Mouse (Mus musculus) stomach, embryonic 16.5 days (tissue): ENCODE data around the gene Pax7. TPM values are rescaled to one million over a fixed set of nuclear protein-coding genes. Genes with fewer than 3 reads are reported as not detected.

ENCODE experiments used
- ATAC-seq: fragments of 200-750 bp; cut with Nextera tagmentation; 2 replicates; pipeline ENCODE4 v1.8.0; 2017; ENCODE audit warnings: moderate number of reproducible peaks, moderate TSS enrichment; ENCODE audit not compliant: insufficient read depth, low FRiP score
- H3K27ac ChIP-seq: fragments of 300-500 bp; sonication (generic); 2 replicates; pipeline ENCODE4 v1.5.1; 2014; ENCODE audit warnings: low read length
- H3K27me3 ChIP-seq: fragments of 300-500 bp; sonication (generic); 2 replicates; pipeline ENCODE4 v1.6.1; 2014; ENCODE audit warnings: low read length, control low read depth, mixed read lengths; ENCODE audit not compliant: control insufficient read depth, insufficient read depth
- H3K36me3 ChIP-seq: fragments of 300-500 bp; sonication (generic); 2 replicates; pipeline ENCODE4 v1.6.1; 2014; ENCODE audit warnings: low read length; ENCODE audit not compliant: control insufficient read depth, insufficient read depth
- H3K4me1 ChIP-seq: fragments of 300-500 bp; sonication (generic); 2 replicates; pipeline ENCODE4 v1.6.1; 2014; ENCODE audit warnings: low read length, control low read depth, mixed read lengths; ENCODE audit not compliant: control insufficient read depth, insufficient read depth
- H3K4me2 ChIP-seq: fragments of 300-500 bp; sonication (generic); 2 replicates; pipeline ENCODE4 v1.6.1; 2014; ENCODE audit warnings: low read depth, low read length, mixed read lengths
- H3K4me3 ChIP-seq: fragments of 300-500 bp; sonication (generic); replicated peaks from 2 replicates; pipeline ENCODE4 v1.5.1; 2014; ENCODE audit warnings: mild to moderate bottlenecking, low read length
- H3K9ac ChIP-seq: fragments of 300-500 bp; sonication (generic); 2 replicates; pipeline ENCODE4 v1.6.1; 2014; ENCODE audit warnings: low read length
- H3K9me3 ChIP-seq: fragments of 300-500 bp; sonication (generic); replicated peaks from 2 replicates; pipeline ENCODE4 v1.6.1; 2016; ENCODE audit warnings: low read length, control low read depth; ENCODE audit not compliant: control insufficient read depth
- WGBS: fragments of 180-500 bp; shearing (Covaris S2); extraction: QIAGEN DNeasy Blood & Tissue Kit; methylation state at CpG from one replicate; pipeline ENCODE4 v1.1.7; 2014; 5-methylcytosine and 5-hydroxymethylcytosine counted together
- polyA plus RNA-seq: library from polyadenylated mRNA; unstranded; fragments of >200 nt; fragmentation: Nextera tagmentation; extraction: Ambion mirVana; gene quantifications from 2 replicates; pipeline ENCODE4 v1.2.1, GENCODE M21; 2015

Gene Pax7
- polyA plus RNA-seq, 1 experiment from 2014 or later: 0.08 TPM

DNA sequence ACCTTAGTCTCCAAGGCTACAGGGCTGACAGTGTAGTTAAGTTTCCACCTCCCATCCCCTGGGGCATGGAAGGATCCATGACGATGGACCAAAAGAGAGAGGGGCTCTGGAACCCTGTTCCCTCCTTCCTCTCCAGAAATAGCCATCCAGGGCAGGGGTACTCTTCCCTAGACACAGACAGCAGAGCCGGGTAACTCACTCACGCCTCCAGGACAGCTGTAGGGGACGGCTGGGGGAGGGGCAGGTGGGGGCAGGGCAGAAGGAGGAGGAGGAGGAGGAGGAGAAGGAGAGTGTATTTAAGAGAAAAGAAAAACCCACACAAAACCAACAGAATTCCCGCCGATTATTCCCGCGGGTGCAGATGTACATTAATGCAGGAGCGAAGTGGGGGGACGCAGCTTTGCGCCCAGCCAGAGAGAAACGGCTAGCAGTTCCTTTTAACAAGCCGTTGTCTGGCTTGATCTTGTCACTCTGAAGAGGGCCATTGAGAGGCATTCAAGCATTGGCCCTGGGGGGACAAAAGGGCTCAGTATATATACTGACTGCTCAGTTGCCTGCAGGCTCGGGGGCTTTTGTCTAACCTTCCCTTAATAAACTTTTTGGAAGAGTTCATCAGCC, 26.0 kb downstream of the Pax7 start:
- Histone ChIP-seq H3K4me1 (peaks cover 5% of the 10 kb centered on the region; the same call in 1 of the 2 replicates), H3K27me3 (peaks cover 21% of the 10 kb centered on the region), H3K4me3 (no peak overlapping the region), H3K9me3 (no peaks in the 10 kb centered on the region), H3K9ac (no peak overlapping the region), H3K27ac (no peak overlapping the region), H3K36me3 (no peaks in the 10 kb centered on the region), H3K4me2 (no peak overlapping the region)
- no peak for ATAC-seq
- WGBS: 22% methylated on average over 14 of the region's 14 CpGs

DNA sequence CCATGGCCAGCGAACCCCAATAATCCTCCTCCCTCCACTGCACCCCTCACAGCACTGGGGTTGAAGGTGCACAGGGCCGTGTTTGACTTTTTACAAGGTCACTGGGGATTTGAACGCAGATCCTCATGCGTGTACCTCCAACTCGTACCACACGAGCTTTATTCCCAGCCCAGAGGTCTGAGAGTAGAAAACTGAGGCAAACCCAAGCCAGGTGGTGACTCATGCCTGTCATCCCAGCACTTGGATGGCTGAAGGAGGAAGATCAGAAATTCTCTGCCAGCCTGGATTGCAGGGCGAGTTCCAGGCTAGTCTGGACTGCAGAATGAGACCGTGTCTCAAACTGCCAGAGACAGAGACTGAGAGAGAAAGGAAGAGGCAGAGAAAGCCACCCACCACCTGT, 28.4 kb downstream of the Pax7 start:
- WGBS: 72% methylated on average over 8 of the region's 8 CpGs
- no peak for ATAC-seq
- Histone ChIP-seq H3K27me3 (peaks cover 15% of the 10 kb centered on the region), H3K36me3 (no peaks in the 10 kb centered on the region), H3K9ac (no peak overlapping the region), H3K4me1 (no peaks in the 10 kb centered on the region), H3K9me3 (no peaks in the 10 kb centered on the region), H3K4me3 (no peak overlapping the region), H3K4me2 (no peak overlapping the region), H3K27ac (no peak overlapping the region)

DNA sequence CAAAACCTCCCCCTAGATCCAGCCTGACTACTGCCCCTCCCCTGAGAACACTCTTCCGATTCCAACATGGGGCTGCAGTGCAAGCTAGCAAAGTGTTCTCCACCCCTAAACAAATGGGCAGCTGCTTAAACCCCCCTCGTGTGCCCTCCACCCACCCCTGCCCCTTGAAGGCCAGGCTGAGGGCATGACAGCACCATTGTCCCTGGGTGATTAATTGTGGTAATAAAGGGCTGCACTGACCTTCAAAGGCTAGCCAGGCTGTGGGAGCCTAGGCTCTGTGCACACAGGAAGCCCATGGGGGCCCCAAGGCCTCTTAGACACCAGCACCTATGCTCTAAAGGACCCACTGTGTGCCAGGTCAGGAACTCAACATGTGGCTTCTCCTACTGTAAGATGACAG, 29.3 kb downstream of the Pax7 start:
- ATAC-seq: 0 out of 2 replicates have a peak, but pooled peaks have one; percentile 25
- H3K4me1 ChIP-seq: no peaks in the 10 kb centered on the region
- 9% methylated on average over 2 of the region's 2 CpGs for WGBS
- H3K9me3 ChIP-seq: no peaks in the 10 kb centered on the region
- H3K4me2 ChIP-seq: no peak overlapping the region
- H3K27me3 ChIP-seq: peaks cover 15% of the 10 kb centered on the region
- no peaks in the 10 kb centered on the region for H3K36me3 ChIP-seq
- H3K27ac ChIP-seq: no peak overlapping the region
- no peak overlapping the region for H3K4me3 ChIP-seq
- no peak overlapping the region for H3K9ac ChIP-seq

DNA sequence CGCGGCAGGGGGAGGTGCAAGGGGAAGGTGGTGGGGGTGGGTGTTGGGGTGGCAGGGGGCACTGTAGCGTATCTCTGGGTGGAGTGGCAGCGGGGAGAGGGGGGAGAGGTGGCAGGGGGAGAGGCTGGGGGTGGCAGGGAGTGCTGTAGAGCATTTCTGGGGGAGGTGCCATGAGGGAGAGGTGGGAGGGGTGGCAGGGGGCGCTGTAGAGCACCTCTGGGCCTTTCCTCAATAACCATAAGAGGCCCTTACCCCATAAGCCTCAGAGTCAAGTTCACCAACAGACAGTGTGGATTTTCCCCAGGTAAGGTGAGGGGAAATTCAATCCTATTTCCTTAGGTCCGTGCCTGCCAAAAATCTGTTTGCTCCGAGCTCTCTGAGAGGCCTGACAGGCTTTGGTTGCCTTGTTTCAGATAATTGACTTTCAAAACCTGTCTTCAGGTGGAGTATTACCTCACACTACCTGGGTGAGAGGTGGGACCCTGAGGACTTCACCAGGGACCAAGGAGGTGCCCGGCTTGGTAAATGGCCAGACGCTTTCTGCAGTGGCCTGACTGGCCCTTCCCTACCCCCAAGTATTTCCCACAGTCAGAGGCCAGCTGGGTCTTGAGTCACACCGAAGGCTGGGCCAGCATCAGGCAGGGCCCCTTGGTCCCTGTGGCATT, 33.8 kb downstream of the Pax7 start:
- no peak overlapping the region for H3K27ac ChIP-seq
- no peak overlapping the region for H3K9ac ChIP-seq
- WGBS: 70% methylated on average over 9 of the region's 10 CpGs
- no peaks in the 10 kb centered on the region for H3K36me3 ChIP-seq
- H3K4me3 ChIP-seq: no peak overlapping the region
- H3K4me2 ChIP-seq: no peak overlapping the region
- ATAC-seq: no peak
- H3K9me3 ChIP-seq: no peaks in the 10 kb centered on the region
- peaks cover 4% of the 10 kb centered on the region; the same call in 1 of the 2 replicates for H3K4me1 ChIP-seq
- H3K27me3 ChIP-seq: peaks cover 2% of the 10 kb centered on the region; the same call in 1 of the 2 replicates

DNA sequence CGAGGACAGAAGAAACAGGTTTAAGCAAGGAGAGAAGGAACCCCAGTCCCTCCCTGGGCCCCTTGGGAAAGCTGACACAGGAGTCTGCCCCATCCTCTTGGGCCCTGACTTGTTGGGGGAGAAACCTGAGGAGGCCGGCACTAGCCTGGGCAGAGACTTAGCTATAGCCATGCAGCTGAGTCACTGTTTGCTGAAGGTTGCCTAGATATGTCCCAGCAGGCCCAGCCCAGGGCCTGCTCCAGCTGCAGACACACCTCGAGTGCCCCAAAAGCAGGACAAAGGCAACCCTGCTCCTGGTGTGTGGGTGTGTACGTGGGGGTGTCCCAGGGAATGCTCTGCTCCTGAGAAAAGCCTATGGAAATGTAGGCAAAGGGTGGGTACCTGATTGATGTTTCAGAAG, 36.0 kb downstream of the Pax7 start:
- H3K27ac ChIP-seq: peak overlapping the region; percentile 85
- H3K4me1 ChIP-seq: peaks cover 4% of the 10 kb centered on the region; the same call in 1 of the 2 replicates
- no peak overlapping the region for H3K4me2 ChIP-seq
- H3K4me3 ChIP-seq: no peak overlapping the region
- H3K27me3 ChIP-seq: peaks cover 2% of the 10 kb centered on the region; the same call in 1 of the 2 replicates
- no peaks in the 10 kb centered on the region for H3K36me3 ChIP-seq
- no peak overlapping the region for H3K9ac ChIP-seq
- ATAC-seq: peak; percentile 91
- WGBS: 33% methylated on average over 4 of the region's 4 CpGs
- no peaks in the 10 kb centered on the region for H3K9me3 ChIP-seq

DNA sequence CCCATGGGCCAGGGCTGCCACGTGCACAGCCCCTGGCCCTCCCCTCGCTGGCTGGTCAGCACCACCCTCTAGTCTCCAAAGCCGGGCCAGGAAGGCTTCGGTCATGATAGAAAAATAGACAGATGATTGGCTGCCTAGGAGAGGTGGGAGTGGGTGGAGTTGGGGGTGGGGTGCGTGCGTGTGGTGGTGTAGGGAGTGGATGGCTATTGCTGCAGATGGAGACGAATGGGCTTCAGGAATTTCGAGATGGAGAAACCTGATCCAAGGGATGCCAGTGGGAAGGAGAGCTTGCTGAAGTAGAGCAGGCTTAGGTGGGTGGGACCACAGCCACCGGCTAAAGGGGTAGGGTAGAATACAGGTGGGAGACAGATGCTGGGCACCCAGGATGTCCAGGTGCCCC, 37.2 kb downstream of the Pax7 start:
- no peaks in the 10 kb centered on the region for H3K9me3 ChIP-seq
- no peak overlapping the region for H3K9ac ChIP-seq
- no peak for ATAC-seq
- H3K4me1 ChIP-seq: peaks cover 7% of the 10 kb centered on the region; the same call in 1 of the 2 replicates
- H3K27me3 ChIP-seq: peaks cover 2% of the 10 kb centered on the region; the same call in 1 of the 2 replicates
- WGBS: 13% methylated on average over 9 of the region's 9 CpGs
- no peak overlapping the region for H3K4me3 ChIP-seq
- no peaks in the 10 kb centered on the region for H3K36me3 ChIP-seq
- H3K4me2 ChIP-seq: no peak overlapping the region
- H3K27ac ChIP-seq: peak overlapping the region; percentile 20; the same call in 1 of the 2 replicates

DNA sequence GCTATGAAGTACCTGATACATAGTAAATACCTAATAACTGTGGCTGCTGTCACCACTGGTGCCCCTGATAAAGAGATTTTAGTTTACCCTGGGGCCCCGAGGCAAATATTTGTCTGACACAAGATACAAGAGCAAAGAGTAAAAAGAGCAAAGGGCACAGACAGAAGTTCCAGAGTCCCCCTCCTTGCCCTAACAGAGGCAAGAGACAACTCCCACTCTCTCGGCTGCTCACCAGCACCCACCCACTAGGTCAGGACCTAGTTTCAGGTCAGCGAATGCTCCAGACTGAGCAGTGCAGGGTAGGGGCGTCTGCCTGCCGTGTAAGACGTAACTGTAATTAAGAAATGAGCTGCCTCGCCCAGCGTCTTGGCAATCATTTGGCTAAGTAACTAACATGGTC, 42.2 kb downstream of the Pax7 start:
- Histone ChIP-seq H3K36me3 (no peaks in the 10 kb centered on the region), H3K27ac (no peak overlapping the region), H3K4me2 (no peak overlapping the region), H3K4me3 (no peak overlapping the region), H3K9me3 (peaks cover 5% of the 10 kb centered on the region; the same call in 1 of the 2 replicates), H3K4me1 (peaks cover 10% of the 10 kb centered on the region; the same call in 1 of the 2 replicates), H3K9ac (no peak overlapping the region), H3K27me3 (0 out of 2 replicates have a peak, but pooled peaks cover 2% of the 10 kb centered on the region)
- 30% methylated on average over 8 of the region's 8 CpGs for WGBS
- peak; percentile 34; the same call in 1 of the 2 replicates for ATAC-seq

DNA sequence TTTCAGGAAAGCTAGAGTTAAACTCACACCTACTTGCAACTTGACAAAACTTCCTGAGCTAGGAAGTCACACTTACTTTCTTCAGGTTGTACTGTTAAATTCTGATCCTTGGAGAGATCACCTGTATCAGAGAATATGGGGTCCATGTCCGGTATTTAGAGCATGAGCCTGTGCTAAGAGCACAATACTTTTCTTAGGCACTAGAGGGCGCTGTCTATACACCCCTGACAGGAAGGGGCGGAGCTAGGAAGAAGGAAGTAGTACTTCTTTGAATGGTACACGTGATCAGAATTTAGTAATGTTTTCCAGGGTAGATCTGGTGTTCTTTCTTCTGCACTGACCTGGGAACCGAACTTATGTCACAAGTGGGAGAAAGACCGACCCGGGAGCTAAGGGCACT, 43.6 kb downstream of the Pax7 start:
- 83% methylated on average over 7 of the region's 7 CpGs for WGBS
- no peak for ATAC-seq
- H3K27me3 ChIP-seq: no peaks in the 10 kb centered on the region

DNA sequence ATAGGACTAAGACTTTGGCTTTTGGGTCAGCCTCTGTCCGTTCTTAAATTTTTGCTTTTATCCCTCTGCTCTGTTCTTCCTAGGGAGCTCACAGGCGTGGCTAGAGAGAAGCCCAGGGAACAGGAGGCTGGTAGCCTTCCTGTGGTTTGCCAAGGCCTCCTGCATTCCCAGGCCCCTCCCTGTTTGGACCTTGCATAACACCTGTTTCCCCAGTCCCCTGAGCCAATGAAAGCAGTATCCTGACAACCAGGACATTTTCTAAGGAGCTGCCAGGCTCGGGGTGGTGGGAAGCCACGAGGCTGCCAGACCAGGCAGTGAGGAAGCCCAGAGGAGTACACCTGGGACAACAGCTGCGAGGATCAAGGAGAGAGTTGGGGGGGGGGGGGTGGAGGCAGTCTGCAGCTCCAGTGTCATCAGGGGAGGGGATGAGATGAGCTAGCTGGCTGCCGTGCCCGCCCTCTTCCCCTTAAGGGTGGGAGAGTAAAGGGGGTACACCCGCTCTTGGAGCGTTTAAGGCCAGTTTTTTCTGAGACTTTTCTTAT, 50.3 kb downstream of the Pax7 start:
- no peak for ATAC-seq
- H3K27me3 ChIP-seq: peaks cover 4% of the 10 kb centered on the region; the same call in 1 of the 2 replicates
- WGBS: 47% methylated on average over 9 of the region's 9 CpGs

More for the DNA sequence above, 43.6 kb downstream of the Pax7 start:
- H3K4me2 ChIP-seq: no peak overlapping the region
- H3K4me3 ChIP-seq: no peak overlapping the region
- no peak overlapping the region for H3K9ac ChIP-seq
- H3K4me1 ChIP-seq: peaks cover 6% of the 10 kb centered on the region; the same call in 1 of the 2 replicates
- H3K27ac ChIP-seq: no peak overlapping the region
- H3K36me3 ChIP-seq: no peaks in the 10 kb centered on the region
- peaks cover 5% of the 10 kb centered on the region; the same call in 1 of the 2 replicates for H3K9me3 ChIP-seq

More for the DNA sequence above, 50.3 kb downstream of the Pax7 start:
- Histone ChIP-seq H3K4me1 (no peaks in the 10 kb centered on the region), H3K9ac (no peak overlapping the region), H3K4me3 (no peak overlapping the region), H3K9me3 (no peaks in the 10 kb centered on the region), H3K4me2 (no peak overlapping the region), H3K27ac (no peak overlapping the region), H3K36me3 (no peaks in the 10 kb centered on the region)
